Mouse (Mus musculus) lung, postnatal 0 days (tissue): ENCODE data around the gene Ccm2. TPM values are rescaled to one million over a fixed set of nuclear protein-coding genes. Genes with fewer than 3 reads are reported as not detected.

Experiments
- ATAC-seq: fragments of 200-750 bp; cut with Nextera tagmentation; 2 replicates; pipeline ENCODE4 v1.8.0; 2017; ENCODE audit warnings: moderate library complexity
- DNase-seq: peaks from one replicate; pipeline ENCODE4 v3.0.0-alpha.2; 2016; ENCODE audit warnings: low spot score
- H3K27ac ChIP-seq: fragments of 300-500 bp; sonication (generic); 2 replicates; pipeline ENCODE4 v1.5.1; 2014; ENCODE audit warnings: antibody characterized with exemption, mild to moderate bottlenecking, low read length, mixed read lengths
- H3K27me3 ChIP-seq: fragments of 300-500 bp; sonication (generic); replicated peaks from 2 replicates; pipeline ENCODE4 v1.6.1; 2014; ENCODE audit warnings: low read length, mixed read lengths; ENCODE audit not compliant: insufficient read depth
- H3K36me3 ChIP-seq: fragments of 300-500 bp; sonication (generic); 2 replicates; pipeline ENCODE4 v1.6.1; 2014; ENCODE audit warnings: low read length, mixed read lengths; ENCODE audit not compliant: insufficient read depth
- H3K4me1 ChIP-seq: fragments of 300-500 bp; sonication (generic); 2 replicates; pipeline ENCODE4 v1.6.1; 2014; ENCODE audit warnings: antibody characterized with exemption, low read depth, low read length, mixed read lengths; ENCODE audit not compliant: insufficient read depth
- H3K4me2 ChIP-seq: fragments of 300-500 bp; sonication (generic); replicated peaks from 2 replicates; pipeline ENCODE4 v1.6.1; 2014; ENCODE audit warnings: low read depth, mild to moderate bottlenecking, low read length, moderate library complexity, mixed read lengths
- H3K4me3 ChIP-seq: fragments of 300-500 bp; sonication (generic); 2 replicates; pipeline ENCODE4 v1.5.1; 2014; ENCODE audit warnings: low read depth, low read length
- H3K9ac ChIP-seq: fragments of 300-500 bp; sonication (generic); replicated peaks from 2 replicates; pipeline ENCODE4 v1.6.1; 2014; ENCODE audit warnings: low read depth, mild to moderate bottlenecking
- H3K9me3 ChIP-seq: fragments of 300-500 bp; sonication (generic); 2 replicates; pipeline ENCODE4 v1.6.1; 2016; ENCODE audit warnings: low read length, mixed read lengths
- CTCF ChIP-seq: IDR thresholded peaks from 2 replicates; pipeline ENCODE4 v1.5.1; 2016; ENCODE audit warnings: antibody characterized with exemption, mild to moderate bottlenecking
- EP300 ChIP-seq: IDR thresholded peaks from 2 replicates; pipeline ENCODE4 v1.6.1; 2016; ENCODE audit warnings: antibody characterized with exemption, mild to moderate bottlenecking, control low read depth
- WGBS: fragments of 180-500 bp; shearing (Covaris S2); extraction: QIAGEN DNeasy Blood & Tissue Kit; methylation state at CpG from one replicate; pipeline ENCODE4 v1.1.7; 2014; 5-methylcytosine and 5-hydroxymethylcytosine counted together
- polyA plus RNA-seq: library from polyadenylated mRNA; unstranded; fragments of >200 nt; fragmentation: Nextera tagmentation; extraction: Ambion mirVana; gene quantifications from 2 replicates; pipeline ENCODE4 v1.2.1, GENCODE M21; 2015

The Ccm2 gene
- polyA plus RNA-seq, 1 experiment from 2014 or later = 62.4 TPM

GRCm38 (mm10) chr11:6547037-6547680 lies 472 bp downstream of the Ccm2 start:
- WGBS = 1% methylated on average over 16 of the region's 41 CpGs

GRCm38 (mm10) chr11:6547696-6548325 lies 1.1 kb downstream of the Ccm2 start:
- H3K36me3 ChIP-seq = no peaks in the 10 kb centered on the region
- ATAC-seq (no peak), DNase-seq (no peak)
- H3K9me3 ChIP-seq = no peaks in the 10 kb centered on the region
- peak overlapping the region; percentile 70 for H3K4me3 ChIP-seq
- WGBS = 18% methylated on average over 6 of the region's 6 CpGs
- peak overlapping the region; percentile 99 for H3K27ac ChIP-seq
- H3K4me1 ChIP-seq = peaks cover 6% of the 10 kb centered on the region; the same call in 1 of the 2 replicates
- peak overlapping the region; percentile 66 for H3K4me2 ChIP-seq
- H3K9ac ChIP-seq = peak overlapping the region; percentile 84; the same call in 1 of the 2 replicates
- TF ChIP-seq CTCF (no peak), EP300 (no peak)
- no peaks in the 10 kb centered on the region for H3K27me3 ChIP-seq

More at GRCm38 (mm10) chr11:6547037-6547680, 472 bp downstream of the Ccm2 start:
- no peak for TF ChIP-seq EP300
- TF ChIP-seq CTCF = peak; percentile 13; the same call in 1 of the 2 replicates
- peak; percentile 77 for DNase-seq
- Histone ChIP-seq H3K9ac (peak overlapping the region; percentile 84), H3K4me3 (peak overlapping the region; percentile 70), H3K27ac (peak overlapping the region; percentile 99), H3K9me3 (no peaks in the 10 kb centered on the region), H3K27me3 (no peaks in the 10 kb centered on the region), H3K4me1 (peaks cover 6% of the 10 kb centered on the region; the same call in 1 of the 2 replicates), H3K4me2 (peak overlapping the region; percentile 66), H3K36me3 (no peaks in the 10 kb centered on the region)
- ATAC-seq = peak; percentile 70

DNA sequence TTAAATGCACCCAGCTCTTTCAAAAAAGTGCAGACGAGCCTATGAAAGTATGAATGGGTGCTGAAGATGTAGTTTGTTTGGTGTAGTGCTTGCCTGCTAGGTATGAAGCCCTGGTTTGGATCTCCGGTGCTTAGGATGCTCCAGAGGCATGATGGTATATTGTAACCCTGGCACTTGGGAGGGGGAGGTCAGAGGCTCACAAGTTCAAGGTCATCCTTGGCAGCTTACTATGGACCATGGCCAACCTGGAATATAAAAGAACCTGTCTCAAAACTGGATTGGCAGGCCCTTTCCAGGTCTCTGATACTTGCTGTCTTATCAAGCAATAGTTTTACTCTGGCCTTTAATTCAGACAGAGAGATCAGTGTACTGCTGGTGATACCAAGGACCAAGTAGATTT lies 3.1 kb downstream of the Ccm2 start:
- H3K27me3 ChIP-seq = no peaks in the 10 kb centered on the region
- no peak overlapping the region for H3K27ac ChIP-seq
- no peak overlapping the region for H3K4me2 ChIP-seq
- no peak overlapping the region for H3K9ac ChIP-seq
- 89% methylated on average over 2 of the region's 2 CpGs for WGBS
- H3K36me3 ChIP-seq = no peaks in the 10 kb centered on the region
- no peak for TF ChIP-seq EP300
- no peak for TF ChIP-seq CTCF
- ATAC-seq (no peak), DNase-seq (no peak)
- H3K4me1 ChIP-seq = peaks cover 7% of the 10 kb centered on the region; the same call in 1 of the 2 replicates
- H3K9me3 ChIP-seq = no peaks in the 10 kb centered on the region
- no peak overlapping the region for H3K4me3 ChIP-seq

DNA sequence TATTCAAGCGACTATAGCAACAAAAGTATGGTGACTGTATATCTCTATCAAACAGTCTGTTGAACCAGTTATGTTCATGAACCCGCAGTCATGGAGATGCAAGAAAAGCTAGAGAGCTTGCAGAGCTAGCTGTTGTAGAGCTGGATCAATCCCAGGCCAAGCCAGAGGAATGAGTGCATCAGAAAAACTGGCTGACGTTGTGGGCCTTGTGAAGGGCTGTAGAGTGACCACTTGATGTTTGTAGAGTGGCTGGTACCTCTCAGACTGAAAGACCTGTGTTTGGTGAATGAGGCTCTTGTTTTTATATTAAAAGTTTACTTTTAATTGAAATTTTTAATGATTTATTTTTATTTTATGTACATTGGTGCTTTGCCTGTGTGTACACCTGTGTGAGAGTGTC lies 3.5 kb downstream of the Ccm2 start:
- no peaks in the 10 kb centered on the region for H3K36me3 ChIP-seq
- H3K9me3 ChIP-seq = no peaks in the 10 kb centered on the region
- DNase-seq (peak; percentile 44), ATAC-seq (no peak)
- TF ChIP-seq EP300 = no peak
- TF ChIP-seq CTCF = no peak
- no peak overlapping the region; the same call in 1 of the 2 replicates for H3K27ac ChIP-seq
- H3K27me3 ChIP-seq = no peaks in the 10 kb centered on the region
- peaks cover 8% of the 10 kb centered on the region; the same call in 1 of the 2 replicates for H3K4me1 ChIP-seq
- no peak overlapping the region for H3K9ac ChIP-seq
- WGBS = 69% methylated on average over 3 of the region's 3 CpGs
- no peak overlapping the region for H3K4me3 ChIP-seq
- H3K4me2 ChIP-seq = no peak overlapping the region

- DNase-seq (no peak), ATAC-seq (no peak)
- Histone ChIP-seq H3K9me3 (no peaks in the 10 kb centered on the region), H3K4me2 (no peak overlapping the region), H3K4me1 (0 out of 2 replicates have a peak, but pooled peaks cover 2% of the 10 kb centered on the region), H3K9ac (no peak overlapping the region), H3K27ac (no peak overlapping the region), H3K4me3 (no peak overlapping the region), H3K27me3 (no peaks in the 10 kb centered on the region), H3K36me3 (no peaks in the 10 kb centered on the region; the same call in 1 of the 2 replicates)
- 61% methylated on average over 3 of the region's 3 CpGs for WGBS
- no peak for TF ChIP-seq EP300
- TF ChIP-seq CTCF = peak; percentile 15; the same call in 1 of the 2 replicates
Measured at GRCm38 (mm10) chr11:6558234-6558633, 11.5 kb downstream of the Ccm2 start.

- H3K9me3 ChIP-seq = no peaks in the 10 kb centered on the region
- no peak overlapping the region for H3K9ac ChIP-seq
- H3K27ac ChIP-seq = no peak overlapping the region
- no peaks in the 10 kb centered on the region for H3K27me3 ChIP-seq
- no peaks in the 10 kb centered on the region; the same call in 1 of the 2 replicates for H3K36me3 ChIP-seq
- DNase-seq (no peak), ATAC-seq (no peak)
- no peak for TF ChIP-seq CTCF
- TF ChIP-seq EP300 = no peak
- no peak overlapping the region for H3K4me3 ChIP-seq
- no peak overlapping the region for H3K4me2 ChIP-seq
- no peaks in the 10 kb centered on the region for H3K4me1 ChIP-seq
- 98% methylated on average over 2 of the region's 2 CpGs for WGBS
Measured at GRCm38 (mm10) chr11:6559996-6560395, 13.3 kb downstream of the Ccm2 start.
